Mouse (Mus musculus) ES-Bruce4 (cell line): ENCODE results near the gene Atp6v0d1.

Experiments used
- CTCF ChIP-seq: IDR thresholded peaks from one replicate; pipeline ENCODE4 v1.8.1; 2011; ENCODE audit warnings: low read depth, low read length
- POLR2A ChIP-seq: IDR thresholded peaks from one replicate; pipeline ENCODE4 v1.8.1; 2011; ENCODE audit warnings: low read length; ENCODE audit not compliant: insufficient read depth

DNA sequence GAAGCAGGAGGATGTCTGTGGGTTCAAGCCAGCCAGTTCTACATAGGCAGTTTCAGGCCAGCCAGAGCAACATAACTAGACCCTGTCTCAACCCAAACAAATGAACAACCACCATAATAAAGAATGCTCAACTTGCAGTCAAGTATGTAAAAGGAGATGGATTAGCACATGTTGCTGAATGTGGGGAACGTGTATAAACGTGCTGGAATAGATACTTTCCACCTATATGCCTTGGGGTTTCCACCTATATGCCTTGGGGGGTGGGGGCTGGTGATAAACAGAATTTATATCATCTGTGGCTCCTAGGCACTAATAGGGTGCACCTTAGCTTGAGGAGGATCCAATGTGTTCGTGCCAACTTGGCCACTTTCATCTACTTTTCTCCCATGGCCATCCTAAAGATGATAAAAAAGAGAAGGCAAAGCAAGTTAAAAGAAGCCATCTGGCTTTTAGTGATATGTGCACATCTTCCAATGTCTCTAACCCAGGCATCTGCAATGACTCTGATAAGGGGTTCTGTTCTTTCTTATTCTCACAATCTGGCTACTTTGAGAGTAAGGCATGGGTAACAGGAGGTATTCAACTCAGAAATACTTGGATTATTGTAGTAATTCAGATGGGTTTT is 23.7 kb downstream of the Atp6v0d1 start:
- TF ChIP-seq POLR2A (no peak), CTCF (no peak)
